In genomic region chr11:68313861-68314260, GRCm38 (mm10) we compare ENCODE assay signal across 16 mouse cellular contexts.
DNase-seq lines count a peak whose midpoint lies in the region; ATAC-seq lines count a peak whose summit lies in the region.
"Had no signal": no experiment of that assay in that cellular context is flagged by ENCODE, and none has a peak within 500 bp of the region (broad histone marks: within the 10 kb centered on the region; RNA-seq: fewer than 3 reads in every experiment).

No protein-coding gene starts in this region.

- peaks cover 24% of the 10 kb centered on the region for H3K4me1 ChIP-seq in heart, embryonic 13.5 days
- peaks cover 22% of the 10 kb centered on the region for H3K4me1 ChIP-seq in neural tube, embryonic 12.5 days

- H3K4me2 ChIP-seq in heart, embryonic 13.5 days, result no peak overlapping the region
- H3K4me2 ChIP-seq in neural tube, embryonic 12.5 days (replicated peaks), result no peak overlapping the region
- H3K4me2 ChIP-seq: liver, embryonic 11.5 days; lung, embryonic 15.5 days; midbrain, embryonic 12.5 days had no signal

- H3K27me3 ChIP-seq in heart, embryonic 13.5 days (replicated peaks), result no peaks in the 10 kb centered on the region
- H3K27me3 ChIP-seq in neural tube, embryonic 12.5 days (replicated peaks), result no peaks in the 10 kb centered on the region
- H3K27me3 ChIP-seq: lung, embryonic 15.5 days; midbrain, embryonic 12.5 days had no signal

- no peak for ATAC-seq in heart, embryonic 13.5 days (ENCODE audit: extremely low read depth, insufficient number of reproducible peaks, low FRiP score, low TSS enrichment)
- no peak for ATAC-seq in neural tube, embryonic 12.5 days (ENCODE audit: low FRiP score, low read depth)

- H3K27ac ChIP-seq in heart, embryonic 13.5 days (replicated peaks), result no peak overlapping the region
- no peak overlapping the region for H3K27ac ChIP-seq in neural tube, embryonic 12.5 days
- peak overlapping the region; percentile 46 for H3K27ac ChIP-seq in macrophage
- H3K27ac ChIP-seq: kidney, postnatal 0 days; lung, embryonic 15.5 days; stomach, postnatal 0 days had no signal

- no peaks in the 10 kb centered on the region for H3K79me2 ChIP-seq in macrophage (ENCODE audit: inconsistent target)

- no peak overlapping the region for H3K4me3 ChIP-seq in heart, embryonic 13.5 days
- no peak overlapping the region for H3K4me3 ChIP-seq in neural tube, embryonic 12.5 days
- no peak overlapping the region for H3K4me3 ChIP-seq in macrophage (ENCODE audit: inconsistent target)
- H3K4me3 ChIP-seq: lung, embryonic 15.5 days; midbrain, embryonic 12.5 days had no signal

- DNase-seq in adrenal gland, adult (ENCODE audit: inconsistent age in 2 of 2, low spot score in 1 of 2), result peak; percentile 27 to 46
- no peak for DNase-seq in adrenal gland, postnatal 10 days
- DNase-seq in heart, adult 8-10 months (ENCODE audit: low spot score), result no peak
- no peak for DNase-seq in neural tube, embryonic 10.5 days (ENCODE audit: extremely low spot score, low spot score)
- DNase-seq in frontal cortex, postnatal 25 days (ENCODE audit: low spot score in 2 of 2), result no peak
- DNase-seq: cerebellum, adult 9-11 months; spleen, adult 18-20 months; thymus, postnatal 4 days had no signal

- H3K9ac ChIP-seq in heart, embryonic 13.5 days, result peak overlapping the region; percentile 47; the same call in 1 of the 2 replicates
- H3K9ac ChIP-seq in neural tube, embryonic 12.5 days, result 0 out of 2 replicates have a peak overlapping the region, but pooled peaks have one; percentile 6
- H3K9ac ChIP-seq: lung, embryonic 15.5 days; midbrain, embryonic 12.5 days had no signal

- no peaks in the 10 kb centered on the region for H3K36me3 ChIP-seq in heart, embryonic 13.5 days
- peaks cover 3% of the 10 kb centered on the region; the same call in 1 of the 2 replicates for H3K36me3 ChIP-seq in neural tube, embryonic 12.5 days
- no peaks in the 10 kb centered on the region for H3K36me3 ChIP-seq in macrophage (ENCODE audit: inconsistent target)
- H3K36me3 ChIP-seq: lung, embryonic 15.5 days; midbrain, embryonic 12.5 days had no signal

- 53% methylated on average over 4 of the region's 4 CpGs for WGBS in heart, embryonic 13.5 days
- WGBS in neural tube, embryonic 12.5 days, result 63% methylated on average over 4 of the region's 4 CpGs
- 56% methylated on average over 4 of the region's 4 CpGs for WGBS in macrophage (ENCODE audit: missing documents)

- peaks cover 6% of the 10 kb centered on the region for H3K9me3 ChIP-seq in heart, embryonic 13.5 days
- 0 out of 2 replicates have a peak, but pooled peaks cover 7% of the 10 kb centered on the region for H3K9me3 ChIP-seq in neural tube, embryonic 12.5 days
- H3K9me3 ChIP-seq: lung, embryonic 15.5 days; midbrain, embryonic 12.5 days had no signal

Comparison
In these comparisons a context has a peak if more than half of its experiments do, and no peak if none do; other contexts are left out.
1. DNase-seq: peak in adrenal gland, adult (2 of 2); none in adrenal gland, postnatal 10 days (single experiment), heart, adult 8-10 months (single experiment), neural tube, embryonic 10.5 days (single experiment) and frontal cortex, postnatal 25 days (0 of 2).